Mouse (Mus musculus) adrenal gland, postnatal 4 days (tissue): ENCODE results near the gene Tgm2. TPM values are rescaled to one million over a fixed set of nuclear protein-coding genes. Genes with fewer than 3 reads are reported as not detected.

Experiments used
- DNase-seq, 2 experiments: peaks; one replicate each; pipeline ENCODE4 v3.0.0; 2021 to 2022; ENCODE audit warnings: low spot score in 2 of 2, mixed read lengths in 2 of 2
- total RNA-seq, 2 experiments: library from RNA; stranded (reverse); gene quantifications; 2 replicates each; pipeline ENCODE4 v1.2.3; 2021

Tgm2 gene
- total RNA-seq, 2 experiments from 2014 or later, result 58.1 to 65.3 TPM

DNA sequence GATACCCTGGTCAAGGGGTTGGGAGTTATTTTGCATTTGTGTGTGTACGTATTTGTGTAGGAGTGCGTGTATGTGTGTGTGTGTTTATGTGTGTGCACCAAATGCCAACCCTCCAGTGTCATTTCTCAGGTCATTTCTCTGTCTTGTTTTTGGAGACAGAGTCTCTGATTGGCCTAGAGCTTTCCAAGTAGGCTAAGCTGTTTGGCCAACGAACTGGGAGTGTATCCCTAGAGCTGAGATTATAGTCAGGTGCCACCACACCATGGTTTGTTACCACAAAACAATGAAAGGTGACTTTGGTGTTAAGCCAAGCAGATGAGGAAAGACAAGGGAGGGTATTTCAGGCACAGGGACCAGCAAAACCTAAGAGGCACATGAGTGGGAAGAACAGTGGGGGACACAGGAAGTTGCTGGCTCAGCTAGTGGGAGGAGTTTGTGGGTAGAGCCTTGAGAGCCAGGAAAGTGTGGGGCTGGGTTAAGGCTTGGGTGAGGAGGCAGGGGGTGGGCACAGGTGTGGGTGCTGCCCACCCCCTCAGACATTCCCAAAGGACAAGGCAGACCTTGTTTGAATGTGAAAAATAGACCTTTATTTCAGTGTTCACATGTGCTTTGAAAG is 30.3 kb downstream of the Tgm2 start:
- no peak for DNase-seq

DNA sequence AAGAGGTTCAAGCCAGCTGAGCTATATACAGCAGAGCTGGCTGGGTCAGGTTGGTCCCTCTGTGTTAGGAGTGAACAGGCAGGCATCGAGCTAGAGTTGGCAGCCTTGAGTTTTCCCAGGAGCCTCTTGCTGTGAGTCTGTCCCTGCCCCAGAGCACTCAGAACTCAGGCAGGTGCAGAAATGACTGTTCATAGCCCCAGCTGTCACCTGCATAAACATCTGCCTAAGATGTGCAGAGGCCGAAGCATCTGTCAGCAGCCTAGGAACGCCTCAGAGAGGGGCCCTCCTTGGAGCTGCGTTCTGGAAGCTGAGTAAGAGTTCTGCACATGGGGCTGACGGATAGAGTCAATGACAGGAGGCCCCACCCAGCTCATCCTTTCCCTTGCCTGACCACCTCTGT is 31.3 kb downstream of the Tgm2 start:
- DNase-seq, result no peak

DNA sequence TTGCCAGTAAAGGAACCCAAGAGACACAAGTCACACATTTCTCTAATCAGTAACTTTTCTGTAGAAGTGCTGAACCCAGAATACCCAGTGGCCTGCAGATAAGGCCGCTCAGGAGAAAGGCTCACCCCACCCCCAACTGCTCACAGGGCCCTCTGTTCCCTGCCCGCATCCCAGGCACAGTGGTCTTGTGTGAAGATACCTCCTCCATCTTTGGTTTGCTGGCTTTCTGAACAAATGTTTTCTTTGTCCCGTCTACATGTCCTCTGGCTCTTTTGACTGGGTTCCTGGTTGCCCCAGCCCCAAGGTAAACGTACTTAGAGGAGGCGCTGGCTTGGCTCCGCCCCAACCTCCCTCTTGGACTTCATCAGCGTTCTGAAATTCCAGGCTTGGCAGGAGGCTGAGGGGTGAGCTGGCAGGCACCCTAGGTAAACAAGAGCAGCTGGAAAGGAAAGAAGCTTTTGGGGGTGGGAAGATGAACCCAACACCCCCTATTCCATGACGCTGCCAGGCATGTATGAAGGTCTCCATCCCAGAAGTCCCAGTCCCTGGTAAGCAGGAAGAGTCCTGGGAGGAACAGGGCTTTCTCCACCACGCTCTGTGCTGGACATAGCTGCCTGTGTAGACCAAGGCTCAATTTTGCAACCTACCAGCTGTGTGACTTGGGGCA is 32.5 kb downstream of the Tgm2 start:
- DNase-seq, result no peak

DNA sequence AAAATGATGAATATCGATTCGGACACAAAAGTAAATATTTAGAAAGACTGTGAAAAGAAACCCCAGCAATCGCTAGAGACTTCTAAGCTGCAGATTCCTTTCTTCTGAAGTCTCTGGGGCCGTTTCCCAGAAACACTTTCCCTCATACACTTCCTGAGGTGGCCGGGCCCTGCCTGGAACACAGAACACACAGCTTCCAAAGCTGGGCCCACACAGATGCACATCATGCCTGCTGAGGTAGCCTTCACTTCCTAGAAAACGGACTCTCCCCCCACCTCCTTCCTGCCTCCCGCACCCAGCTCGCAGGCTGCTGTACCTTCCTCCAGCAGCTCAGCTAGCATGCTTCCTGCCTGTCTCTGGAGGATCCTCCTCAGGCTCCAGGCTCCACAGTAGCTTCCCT is 36.7 kb downstream of the Tgm2 start:
- DNase-seq, result no peak

DNA sequence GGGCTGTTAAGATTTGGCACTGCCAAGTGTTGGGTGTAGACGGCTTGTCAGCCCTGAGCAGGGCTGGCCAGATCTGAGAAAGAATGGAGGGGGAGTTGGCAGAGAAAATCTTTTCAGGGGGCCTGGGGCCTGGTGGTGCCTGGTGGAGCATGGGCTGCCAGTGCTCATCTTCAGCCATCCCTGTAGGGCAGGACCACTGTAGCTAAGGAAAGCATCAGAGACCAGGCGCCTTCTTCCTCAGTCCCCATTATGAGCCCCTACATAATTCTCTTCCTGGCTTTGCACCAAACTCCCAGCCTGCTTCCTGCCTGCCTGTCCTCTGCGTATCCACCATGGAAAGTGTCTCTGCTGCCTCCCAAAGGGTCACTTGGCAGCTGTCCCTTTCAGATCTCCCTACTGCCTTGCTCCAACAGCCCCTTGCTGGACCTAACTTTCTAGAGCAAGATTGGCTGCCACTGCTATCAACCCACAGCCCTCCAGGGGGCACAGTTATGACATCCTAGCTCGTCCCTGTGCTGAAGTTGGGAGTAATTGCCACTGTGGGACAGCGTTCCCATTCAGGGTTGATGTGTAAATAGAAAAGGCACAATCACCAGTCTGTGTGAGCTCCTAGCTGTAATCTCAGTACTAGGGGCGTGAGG is 39.2 kb downstream of the Tgm2 start:
- no peak for DNase-seq

DNA sequence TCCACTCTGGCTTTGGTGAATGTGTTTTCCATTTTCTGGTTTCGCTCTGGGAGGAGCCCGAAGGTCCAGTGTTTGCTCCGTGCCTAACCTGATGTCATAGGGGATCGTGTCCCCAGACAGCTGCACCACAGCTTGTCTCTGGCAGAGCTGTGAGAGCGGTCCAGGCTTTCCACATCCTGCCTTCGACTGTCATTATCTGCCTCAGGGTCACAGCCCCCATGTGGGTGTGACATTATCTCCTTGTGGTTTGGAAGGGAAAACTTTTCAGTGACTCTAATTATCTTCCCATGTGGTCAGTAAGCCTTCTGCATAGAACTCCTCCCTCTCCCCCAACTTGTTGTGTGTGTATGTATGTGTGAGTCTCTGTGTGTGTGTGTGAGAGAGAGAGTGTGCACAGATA is 40.6 kb downstream of the Tgm2 start:
- no peak for DNase-seq

DNA sequence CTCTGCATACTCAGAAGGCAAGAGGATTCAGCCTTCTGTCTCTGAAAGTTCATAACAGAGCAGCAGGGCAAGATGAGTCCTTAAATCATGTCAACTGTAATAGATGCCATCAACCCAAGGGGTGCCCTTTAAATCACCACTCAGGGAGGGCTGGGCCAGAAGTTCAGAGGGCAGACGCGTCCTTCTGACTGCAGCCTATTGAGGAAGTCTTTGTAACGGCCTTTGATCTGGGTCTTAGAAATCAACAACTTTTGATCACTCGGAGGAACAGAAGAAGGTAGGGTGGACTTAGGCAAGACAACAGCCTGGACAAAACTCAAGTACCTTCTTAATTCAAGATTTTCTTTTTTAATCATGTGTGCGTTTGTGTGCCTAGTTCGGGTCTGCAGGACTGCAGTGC is 41.3 kb downstream of the Tgm2 start:
- no peak for DNase-seq

DNA sequence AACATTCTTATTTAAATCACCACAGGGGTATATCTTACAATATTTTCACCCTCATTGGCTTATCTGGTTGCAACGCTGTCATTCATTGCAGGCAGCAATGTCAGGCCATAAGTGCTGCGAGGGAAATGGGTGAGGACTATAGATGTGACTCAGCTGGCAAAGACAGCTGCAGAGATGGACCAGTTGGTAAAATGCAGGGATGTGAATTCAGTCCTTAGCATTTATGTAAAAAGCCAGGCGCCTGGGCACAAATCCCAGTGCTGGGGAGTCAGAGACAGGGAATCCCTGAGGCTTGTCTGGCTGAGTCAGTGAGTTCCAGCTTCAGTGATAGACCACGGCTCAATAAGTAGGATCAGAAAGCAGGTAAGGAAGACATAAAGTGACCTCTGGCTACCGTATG is 44.5 kb downstream of the Tgm2 start:
- DNase-seq, result no peak

DNA sequence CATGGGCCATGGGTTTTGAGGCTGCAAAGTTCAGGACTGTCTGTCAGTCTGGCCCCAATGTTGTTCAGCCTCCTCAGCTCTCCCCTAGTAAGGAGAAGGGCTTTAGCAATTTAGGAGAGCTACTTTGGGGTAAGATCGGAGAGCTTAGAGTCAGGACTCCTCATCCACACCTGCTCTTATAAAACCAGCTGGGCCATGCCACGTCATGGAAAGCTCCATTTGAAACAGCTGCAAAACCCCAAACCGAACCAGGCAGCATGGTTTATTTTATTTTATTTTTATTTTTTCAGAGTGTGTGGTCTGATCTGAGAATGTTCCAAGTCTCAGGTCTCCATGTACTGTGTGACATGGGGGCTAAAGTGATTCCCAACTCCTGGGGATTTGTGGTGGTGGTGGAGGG is 46.7 kb downstream of the Tgm2 start:
- DNase-seq, result no peak

DNA sequence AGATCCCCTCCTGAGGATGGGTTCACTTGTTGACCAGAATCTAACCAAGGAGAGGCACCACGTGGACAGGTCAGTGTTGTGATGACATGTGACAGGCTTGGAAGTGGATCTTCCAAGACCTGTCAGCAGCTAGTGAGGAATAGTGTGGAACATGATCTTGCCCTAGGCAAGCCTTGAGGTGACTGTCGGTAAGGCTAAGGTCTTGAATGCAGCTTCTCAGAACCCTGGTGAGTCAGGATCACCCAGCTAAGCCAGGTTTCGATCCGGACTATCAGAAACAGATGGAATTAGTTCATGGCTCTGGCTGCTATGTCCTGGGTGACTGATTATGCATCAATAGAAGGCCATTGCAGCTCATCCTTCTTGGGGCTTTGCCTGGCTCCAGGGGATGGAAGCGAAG is 47.5 kb downstream of the Tgm2 start:
- no peak for DNase-seq

DNA sequence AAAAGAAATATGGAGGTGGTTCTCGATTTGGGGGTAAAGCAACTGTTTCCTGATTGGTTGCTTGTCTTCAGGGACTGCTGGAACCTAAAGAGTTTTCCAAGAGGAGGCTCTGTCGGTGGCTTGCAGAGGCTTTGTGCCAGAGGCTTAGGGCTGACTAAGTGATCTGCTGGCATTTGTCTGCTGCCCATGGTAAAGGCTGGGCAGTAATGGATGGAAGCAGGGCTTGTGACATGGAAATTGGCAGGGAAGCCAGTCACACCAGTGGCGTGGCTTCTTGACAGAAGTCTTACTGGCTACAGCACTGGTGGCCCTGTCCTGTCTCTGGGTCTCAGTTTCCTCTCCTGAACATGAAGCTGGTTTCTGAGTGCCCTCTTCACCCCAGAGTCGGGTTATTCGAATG is 49.2 kb downstream of the Tgm2 start:
- DNase-seq, result no peak

DNA sequence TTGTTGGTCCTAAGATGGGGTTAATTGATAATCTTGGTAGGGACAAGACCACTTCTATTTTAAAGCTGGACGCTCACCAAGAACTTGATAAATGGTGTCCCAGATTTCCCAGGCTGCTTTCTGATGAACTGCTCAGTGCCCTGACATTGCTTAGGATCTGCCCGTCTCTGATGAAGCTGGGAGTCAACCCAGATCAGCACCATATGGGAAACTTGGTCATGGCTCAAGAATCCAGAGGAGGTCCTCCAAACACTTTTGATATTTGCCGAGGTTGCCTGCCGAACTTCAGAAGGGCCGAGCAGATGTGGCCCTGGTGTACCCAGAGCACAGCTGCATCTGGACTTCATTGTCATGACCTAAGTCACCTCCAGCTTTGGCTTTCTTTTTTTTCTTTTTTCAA is 51.4 kb downstream of the Tgm2 start:
- DNase-seq, result no peak

DNA sequence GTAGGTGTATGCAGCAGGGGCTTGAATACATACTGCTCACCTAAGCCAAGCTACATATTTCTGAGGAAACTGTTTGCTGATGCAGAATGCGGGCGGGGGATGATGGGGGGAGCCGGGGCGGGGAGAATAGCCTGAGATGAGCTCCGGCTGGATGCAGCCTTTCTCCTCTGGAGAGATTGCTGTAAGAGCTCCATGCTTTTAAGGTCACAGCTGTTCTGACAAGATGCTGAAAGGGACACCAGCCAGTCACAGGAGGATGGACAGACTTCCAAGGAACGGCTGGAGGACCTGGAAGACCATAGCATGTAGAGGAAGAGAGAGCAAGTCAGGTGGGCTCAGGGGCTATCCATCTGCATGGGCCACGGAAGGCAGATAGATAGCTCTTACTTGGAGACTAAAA is 51.9 kb downstream of the Tgm2 start:
- no peak for DNase-seq

DNA sequence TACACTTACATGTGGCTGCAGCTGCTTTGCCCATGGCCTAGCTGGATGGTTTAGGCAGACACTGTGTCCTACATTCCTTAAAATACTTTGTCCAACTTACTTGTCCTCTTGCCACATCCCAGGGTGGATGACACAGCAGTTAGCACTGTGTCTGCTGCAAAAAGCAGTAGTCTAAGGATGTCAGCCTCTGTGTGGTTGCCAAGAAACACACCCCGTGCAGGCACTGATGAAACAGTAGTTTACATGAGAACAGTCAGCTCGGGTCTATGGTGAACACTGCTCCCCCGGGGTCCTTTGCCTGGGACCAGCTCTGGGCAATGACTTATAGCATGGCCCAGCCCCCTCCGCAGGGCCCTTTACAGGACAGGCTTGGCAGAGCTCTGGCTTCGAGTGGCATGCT is 52.9 kb downstream of the Tgm2 start:
- no peak for DNase-seq

DNA sequence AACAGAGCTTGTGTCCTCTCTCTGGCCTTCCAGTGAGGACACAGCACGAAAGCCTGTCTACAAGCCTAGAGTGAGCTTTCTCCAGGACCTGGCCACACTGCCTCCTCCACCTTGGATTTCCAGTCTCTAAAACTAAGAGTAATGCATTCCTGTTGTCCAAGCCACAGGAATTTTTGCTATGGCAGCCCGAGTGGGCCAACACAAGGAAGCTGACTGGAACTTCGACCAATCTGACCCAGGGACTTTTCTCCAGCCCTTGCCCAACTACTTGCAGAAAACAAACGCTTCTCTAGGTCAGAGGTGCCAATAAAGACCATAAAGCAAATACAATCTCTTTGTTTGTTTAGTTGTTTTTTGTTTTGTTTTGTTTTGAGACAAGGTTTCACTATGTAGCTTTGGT is 56.1 kb downstream of the Tgm2 start:
- DNase-seq, result no peak

DNA sequence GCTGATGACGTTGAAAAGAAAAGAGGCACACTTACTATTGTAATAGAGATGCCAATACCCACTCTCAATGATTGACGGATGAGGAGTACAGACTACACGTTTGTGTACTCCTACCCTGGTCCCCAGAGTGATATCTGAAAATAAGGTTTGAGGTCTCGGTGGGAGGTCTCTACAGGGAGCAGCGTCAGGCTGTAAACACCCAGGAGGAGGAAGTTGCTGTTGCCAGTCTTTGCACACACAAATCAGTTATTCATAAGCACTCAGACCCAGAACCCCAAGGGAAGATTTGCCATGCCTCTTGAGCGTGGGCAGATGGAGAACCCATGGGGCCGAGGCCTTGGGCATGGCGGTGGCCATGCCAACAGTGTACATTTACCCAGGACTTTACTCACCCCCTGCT is 61.8 kb downstream of the Tgm2 start:
- DNase-seq, result no peak

DNA sequence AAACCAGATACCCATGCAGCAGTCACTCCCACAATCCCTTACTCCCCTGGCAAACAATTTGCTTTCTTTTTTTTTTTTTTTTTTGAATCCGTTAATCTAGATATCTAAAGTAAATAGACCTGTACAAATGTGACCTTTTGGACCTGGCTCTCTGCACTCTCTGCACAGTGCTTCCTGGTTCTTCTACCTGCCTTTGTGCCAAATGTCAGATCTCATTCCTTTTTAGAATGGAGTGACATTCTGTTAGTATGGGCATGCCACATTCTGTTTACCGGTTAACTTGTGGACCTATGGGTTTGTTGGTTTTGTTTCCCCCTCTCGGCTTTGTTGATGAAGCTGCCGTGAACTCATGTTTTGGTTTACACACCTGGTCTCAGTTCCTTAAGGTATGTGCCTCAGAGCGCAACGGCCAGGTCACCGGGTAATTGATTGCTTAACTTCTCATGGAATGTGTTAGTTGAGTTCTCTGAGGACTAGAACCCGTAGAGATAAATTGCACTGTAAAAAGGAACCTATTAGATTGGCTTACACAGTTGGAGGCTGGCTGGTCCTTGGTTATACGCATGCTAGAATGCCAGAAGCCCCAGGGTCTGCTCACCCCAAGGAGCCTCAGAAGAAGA is 65.5 kb downstream of the Tgm2 start:
- no peak for DNase-seq

DNA sequence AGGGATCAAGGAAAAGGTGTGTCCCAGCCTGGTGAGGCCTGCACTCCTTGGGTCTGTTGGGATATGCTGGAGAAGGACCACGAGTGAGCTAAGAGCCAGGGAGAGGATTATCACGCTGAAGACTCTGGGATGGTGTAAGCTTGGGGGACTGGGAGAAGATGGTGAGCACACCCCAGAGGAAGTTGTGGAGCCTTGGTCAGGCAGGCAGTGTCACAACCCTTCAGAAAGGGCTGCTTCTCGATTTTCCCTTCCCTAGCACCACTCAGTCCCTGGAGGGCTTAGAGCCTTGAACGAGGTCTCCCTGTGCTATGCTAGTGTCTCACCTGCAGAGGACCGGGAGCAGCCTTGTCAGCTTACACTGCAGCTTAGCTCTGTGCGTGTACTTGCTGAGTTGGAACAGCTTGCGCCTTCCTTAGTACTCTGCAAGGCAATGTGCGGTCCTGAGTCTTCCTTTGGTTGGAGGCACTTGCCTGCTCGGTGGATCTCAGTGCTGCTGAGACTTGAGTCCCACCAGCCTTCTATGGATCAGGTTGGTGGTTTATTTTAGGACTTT is 66.3 kb downstream of the Tgm2 start:
- no peak for DNase-seq

DNA sequence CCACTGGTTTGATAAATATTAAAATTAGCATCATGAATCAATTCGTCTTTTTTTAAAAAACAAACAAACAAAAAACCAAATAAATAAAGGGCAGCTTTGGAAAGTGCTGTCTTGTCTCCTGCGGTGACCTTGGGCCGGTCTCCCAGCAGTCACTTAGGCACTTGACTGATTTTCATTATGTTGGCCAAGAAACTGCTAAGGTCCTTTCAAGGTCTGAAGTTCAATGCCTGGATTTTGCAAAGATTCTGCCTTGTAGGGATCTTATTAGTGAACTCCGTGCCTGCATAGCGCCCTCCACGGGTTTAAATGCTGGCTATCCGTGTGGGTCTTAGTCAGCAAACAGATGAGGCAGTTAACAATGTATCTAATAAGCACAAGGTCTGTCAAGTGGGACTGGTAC is 67.3 kb downstream of the Tgm2 start:
- no peak for DNase-seq

DNA sequence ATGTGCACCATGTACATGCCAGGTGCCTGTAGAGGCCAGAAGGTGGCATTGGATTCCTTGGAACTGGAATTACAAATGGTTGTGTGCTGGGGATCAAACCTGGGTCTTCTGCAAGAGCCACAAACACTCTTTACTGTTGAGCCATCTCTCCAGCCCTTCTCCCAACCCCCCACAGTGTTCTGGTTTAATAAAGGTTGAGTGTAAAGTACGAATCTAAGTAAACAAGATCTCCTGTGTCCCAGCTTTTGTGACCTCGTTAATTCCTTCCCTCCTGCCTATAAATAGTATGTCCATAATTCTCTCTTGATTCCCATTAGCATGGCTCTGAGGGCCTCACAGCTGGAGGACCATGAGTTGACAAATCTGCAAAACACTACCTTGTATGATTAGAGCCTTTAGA is 68.3 kb downstream of the Tgm2 start:
- no peak for DNase-seq

DNA sequence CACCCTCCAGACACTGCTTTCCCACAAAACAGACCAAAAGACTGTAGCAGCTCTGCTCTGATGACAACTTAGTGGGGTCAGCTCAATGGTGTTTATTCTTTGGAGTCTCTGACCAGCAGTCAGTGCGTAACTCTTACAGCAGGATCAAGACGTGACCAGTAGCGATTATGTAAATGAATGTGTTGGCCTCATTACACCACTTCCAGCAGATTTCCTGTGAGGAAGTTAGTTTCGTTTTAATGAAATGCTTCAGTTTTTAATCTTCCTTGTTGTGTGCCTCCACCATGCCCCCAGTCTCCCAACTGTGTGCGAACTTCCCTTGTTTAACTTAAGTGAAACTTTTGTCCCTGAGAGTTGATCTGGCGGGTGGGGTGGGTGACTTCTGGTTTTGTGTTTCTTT is 69.5 kb downstream of the Tgm2 start:
- DNase-seq, result no peak

DNA sequence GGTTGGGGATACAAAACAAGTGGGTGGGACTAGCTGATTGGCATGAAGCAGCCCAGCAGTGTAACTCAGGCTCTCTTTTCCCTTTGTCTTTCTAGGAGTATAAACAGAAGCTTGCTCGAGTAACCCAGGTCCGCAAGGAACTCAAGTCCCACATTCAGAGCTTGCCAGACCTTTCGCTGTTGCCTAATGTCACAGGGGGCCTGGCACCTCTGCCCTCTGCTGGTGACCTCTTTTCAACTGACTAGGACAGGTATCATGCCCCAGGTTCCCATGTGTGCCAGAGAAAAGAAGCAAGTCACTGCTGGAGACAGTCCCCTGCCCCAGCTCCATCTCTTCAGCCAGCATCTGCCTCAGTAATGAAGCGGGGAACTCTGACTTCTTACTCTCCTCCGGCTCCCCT is 71.4 kb downstream of the Tgm2 start:
- no peak for DNase-seq
